Mouse (Mus musculus) thymus, adult 2 months (tissue): ENCODE measurements at regions not wholly inside any gene's neighbourhood (a gene's known extent, or its start where the extent isn't known, plus 50 kb on each side); places are given as distances from the start of the nearest gene placed in this dataset.

ENCODE experiments used
- DNase-seq: peaks from one replicate; pipeline ENCODE4 v3.0.0; 2021
- H3K27ac ChIP-seq: fragments of 200-500 bp; 2 replicates; pipeline ENCODE4 v1.5.1; 2012; ENCODE audit warnings: low read length, control low read depth; ENCODE audit not compliant: control insufficient read depth, insufficient read depth
- H3K27me3 ChIP-seq: fragments of 200-500 bp; 2 replicates; pipeline ENCODE4 v1.6.1; 2012; ENCODE audit warnings: mild to moderate bottlenecking, low read length, moderate library complexity, mixed read lengths; ENCODE audit not compliant: control insufficient read depth, insufficient read depth
- H3K36me3 ChIP-seq: fragments of 200-500 bp; 2 replicates; pipeline ENCODE4 v1.6.1; 2012; ENCODE audit warnings: mild to moderate bottlenecking, low read length, moderate library complexity; ENCODE audit not compliant: control insufficient read depth, insufficient read depth
- H3K4me1 ChIP-seq: fragments of 200-500 bp; replicated peaks from 2 replicates; pipeline ENCODE4 v1.6.1; 2012; ENCODE audit warnings: low read length; ENCODE audit not compliant: control insufficient read depth, insufficient read depth
- H3K4me3 ChIP-seq: fragments of 200-500 bp; 2 replicates; pipeline ENCODE4 v1.5.1; 2012; ENCODE audit warnings: mild to moderate bottlenecking, low read length, control low read depth, moderate library complexity; ENCODE audit not compliant: control insufficient read depth, insufficient read depth
- CTCF ChIP-seq: fragments of 200-500 bp; IDR thresholded peaks from 2 replicates; pipeline ENCODE4 v1.5.1; 2012; ENCODE audit warnings: mild to moderate bottlenecking, control low read depth, low read length, moderate library complexity, borderline replicate concordance; ENCODE audit not compliant: control insufficient read depth, poor library complexity, insufficient read depth; ENCODE audit errors: extremely low read depth
- POLR2A ChIP-seq: fragments of 200-500 bp; IDR thresholded peaks from 2 replicates; pipeline ENCODE4 v1.6.1; 2012; ENCODE audit warnings: mild to moderate bottlenecking, low read length, control low read depth, moderate library complexity; ENCODE audit not compliant: control insufficient read depth, poor library complexity, insufficient read depth; ENCODE audit errors: extremely low read depth
- WGBS: fragments of 180-500 bp; shearing (Covaris S2); methylation state at CpG from one replicate; pipeline ENCODE4 v1.1.7; 2018; 5-methylcytosine and 5-hydroxymethylcytosine counted together

DNA sequence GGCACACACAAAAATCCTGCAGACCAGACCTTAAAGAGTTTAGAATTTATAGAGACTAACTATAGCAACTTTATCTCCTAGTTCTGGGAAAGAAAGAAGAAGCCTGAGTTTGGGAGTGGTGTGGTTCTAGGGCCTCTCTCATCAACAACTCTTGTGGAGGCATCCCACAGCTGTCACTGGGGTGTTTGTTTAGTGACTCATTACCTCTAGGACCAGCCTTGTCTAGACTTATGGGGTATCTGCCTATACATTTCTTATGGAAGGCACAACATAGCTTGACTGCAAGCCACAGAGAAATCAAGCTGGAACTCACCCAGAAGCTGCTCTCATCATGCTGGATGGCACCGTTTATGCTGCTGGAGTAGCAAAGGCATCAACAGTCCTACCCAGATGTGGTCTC is 171.9 kb upstream of the Spaca1 start:
- H3K36me3 ChIP-seq = no peaks in the 10 kb centered on the region
- 100% methylated on average over 1 of the region's 1 CpGs for WGBS
- no peak overlapping the region for H3K27ac ChIP-seq
- no peak overlapping the region for H3K4me3 ChIP-seq
- no peaks in the 10 kb centered on the region for H3K27me3 ChIP-seq
- no peak for DNase-seq
- no peaks in the 10 kb centered on the region for H3K4me1 ChIP-seq
- TF ChIP-seq CTCF (no peak), POLR2A (no peak)

DNA sequence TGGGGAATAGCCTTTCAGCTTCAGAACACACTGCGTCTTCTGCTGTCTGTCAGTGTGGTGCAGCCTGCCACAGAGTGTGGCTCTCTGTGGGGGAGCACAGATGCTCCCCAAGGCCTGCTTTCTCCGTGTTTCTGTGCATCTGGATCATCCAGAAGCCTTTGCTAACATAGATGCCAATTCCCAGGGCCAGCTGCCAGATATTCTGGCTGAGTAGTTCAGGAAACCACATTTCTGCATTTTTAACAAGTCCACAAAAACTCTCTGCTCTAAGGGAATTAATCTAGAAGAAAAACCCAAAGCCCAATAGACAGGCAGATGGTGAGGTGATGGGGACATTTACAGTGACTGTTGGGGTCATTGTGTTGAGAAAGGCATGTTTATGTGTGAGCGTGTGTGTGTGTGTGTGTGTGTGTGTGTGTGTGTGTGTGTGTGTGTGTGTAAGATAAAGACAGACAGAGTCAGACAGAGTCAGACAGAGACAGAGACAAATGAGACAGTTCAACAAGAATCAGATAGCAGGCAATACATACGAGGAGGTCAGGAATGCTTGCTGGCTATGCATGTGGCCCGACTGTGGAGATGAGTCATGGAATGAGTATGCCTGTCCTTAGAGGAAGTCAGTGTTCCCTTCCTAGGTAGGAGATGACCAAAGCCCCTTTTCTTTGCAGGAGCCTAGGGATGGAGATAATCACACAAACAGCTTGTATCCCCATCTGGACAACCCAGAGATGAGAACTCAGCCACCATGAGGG is 176.3 kb upstream of the Spaca1 start:
- H3K27me3 ChIP-seq = no peaks in the 10 kb centered on the region
- no peaks in the 10 kb centered on the region for H3K36me3 ChIP-seq
- H3K4me3 ChIP-seq = no peak overlapping the region
- 80% methylated on average over 5 of the region's 5 CpGs for WGBS
- H3K27ac ChIP-seq = no peak overlapping the region
- TF ChIP-seq CTCF (no peak), POLR2A (no peak)
- H3K4me1 ChIP-seq = no peaks in the 10 kb centered on the region
- no peak for DNase-seq

DNA sequence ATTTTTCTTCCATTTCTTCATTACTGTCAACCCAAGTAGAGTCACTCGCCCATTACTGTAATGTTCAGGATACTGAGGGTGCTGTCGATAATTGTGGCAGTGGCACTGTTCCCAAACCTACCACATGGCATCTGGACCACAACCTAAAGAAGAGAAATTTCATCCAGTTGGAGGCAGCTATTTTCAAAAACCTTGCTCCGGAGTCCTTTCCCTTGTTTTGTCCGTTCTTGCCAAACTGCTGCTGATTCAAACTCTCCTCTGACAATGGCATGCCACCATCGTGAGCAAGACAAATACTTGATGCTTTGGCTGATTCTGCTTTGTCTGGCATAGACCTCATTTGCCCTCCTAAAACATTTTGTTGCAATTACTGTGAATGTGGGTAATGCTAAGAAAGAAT is 176.9 kb upstream of the Spaca1 start:
- Histone ChIP-seq H3K27me3 (no peaks in the 10 kb centered on the region), H3K27ac (no peak overlapping the region), H3K4me1 (no peaks in the 10 kb centered on the region), H3K4me3 (no peak overlapping the region), H3K36me3 (no peaks in the 10 kb centered on the region)
- no peak for DNase-seq
- no peak for TF ChIP-seq CTCF
- no peak for TF ChIP-seq POLR2A
- 96% methylated on average over 5 of the region's 5 CpGs for WGBS

DNA sequence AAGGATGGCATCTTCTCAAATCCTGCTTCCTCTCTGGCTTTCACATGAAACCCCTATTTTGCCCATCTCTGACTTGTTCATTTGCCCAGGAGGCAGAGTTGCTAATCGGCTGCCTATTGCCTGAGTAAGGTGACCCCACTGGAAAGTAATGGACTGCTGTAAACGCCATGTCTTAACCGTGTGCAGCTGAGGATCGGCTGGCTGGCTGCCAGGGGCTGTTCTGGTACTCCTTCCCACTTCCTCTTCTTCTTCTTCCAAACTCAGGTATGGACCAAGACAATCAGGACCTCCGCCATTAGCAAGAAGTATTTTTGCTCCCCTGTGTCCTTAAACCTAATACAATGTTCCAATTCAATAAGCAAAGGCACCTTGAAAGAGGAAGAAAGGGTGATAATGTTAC is 177.6 kb upstream of the Spaca1 start:
- Histone ChIP-seq H3K4me1 (no peaks in the 10 kb centered on the region), H3K36me3 (no peaks in the 10 kb centered on the region), H3K27me3 (no peaks in the 10 kb centered on the region), H3K27ac (no peak overlapping the region), H3K4me3 (no peak overlapping the region)
- 86% methylated on average over 5 of the region's 5 CpGs for WGBS
- no peak for DNase-seq
- TF ChIP-seq POLR2A (no peak), CTCF (no peak)

DNA sequence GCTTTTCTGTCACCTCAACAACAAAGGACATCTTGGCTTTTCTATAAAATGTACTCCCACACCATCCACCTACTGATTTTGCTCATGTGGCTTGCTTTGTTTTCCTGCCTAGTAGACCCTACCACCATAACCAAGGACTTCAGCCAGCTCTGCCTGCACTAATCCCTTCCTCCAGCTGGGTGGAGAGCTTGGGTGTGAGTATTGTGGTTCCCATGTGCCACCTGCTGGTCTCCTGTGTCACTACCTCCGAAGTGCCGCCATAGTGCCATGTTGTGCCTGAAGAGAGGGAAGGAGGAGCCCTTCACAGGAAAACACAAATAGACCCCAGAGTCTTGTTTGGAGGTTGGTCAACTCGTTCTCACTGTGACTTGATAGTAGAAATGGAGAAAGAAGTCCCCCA is 181.3 kb upstream of the Spaca1 start:
- Histone ChIP-seq H3K27me3 (no peaks in the 10 kb centered on the region), H3K4me1 (no peaks in the 10 kb centered on the region), H3K27ac (no peak overlapping the region), H3K4me3 (no peak overlapping the region), H3K36me3 (no peaks in the 10 kb centered on the region)
- peak; percentile 39 for DNase-seq
- TF ChIP-seq CTCF = no peak
- no peak for TF ChIP-seq POLR2A
- WGBS = 9% methylated on average over 3 of the region's 3 CpGs

DNA sequence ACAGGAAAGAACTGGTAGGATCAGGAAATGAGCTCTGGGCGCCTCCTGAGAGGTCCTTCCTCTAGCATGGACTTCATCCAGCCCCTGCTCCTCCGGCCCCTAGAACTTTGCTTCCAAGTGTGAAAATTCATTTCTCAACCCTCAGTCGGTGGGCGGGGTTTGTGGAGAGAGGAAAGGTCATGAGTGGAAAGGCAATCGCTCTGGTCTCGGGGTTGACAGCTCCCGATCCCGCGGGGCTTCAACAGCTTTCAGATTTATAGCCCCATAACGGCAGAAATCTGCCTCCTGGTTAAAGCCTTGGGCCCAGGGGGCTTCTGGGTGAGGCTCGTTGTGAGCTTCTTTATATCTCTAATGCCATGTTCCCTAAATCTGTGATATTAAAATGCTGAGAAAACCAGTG is 184.2 kb upstream of the Spaca1 start:
- Histone ChIP-seq H3K4me1 (no peaks in the 10 kb centered on the region), H3K4me3 (no peak overlapping the region), H3K36me3 (no peaks in the 10 kb centered on the region), H3K27ac (no peak overlapping the region), H3K27me3 (no peaks in the 10 kb centered on the region)
- DNase-seq = no peak
- no peak for TF ChIP-seq CTCF
- TF ChIP-seq POLR2A = no peak
- WGBS = 80% methylated on average over 11 of the region's 11 CpGs

DNA sequence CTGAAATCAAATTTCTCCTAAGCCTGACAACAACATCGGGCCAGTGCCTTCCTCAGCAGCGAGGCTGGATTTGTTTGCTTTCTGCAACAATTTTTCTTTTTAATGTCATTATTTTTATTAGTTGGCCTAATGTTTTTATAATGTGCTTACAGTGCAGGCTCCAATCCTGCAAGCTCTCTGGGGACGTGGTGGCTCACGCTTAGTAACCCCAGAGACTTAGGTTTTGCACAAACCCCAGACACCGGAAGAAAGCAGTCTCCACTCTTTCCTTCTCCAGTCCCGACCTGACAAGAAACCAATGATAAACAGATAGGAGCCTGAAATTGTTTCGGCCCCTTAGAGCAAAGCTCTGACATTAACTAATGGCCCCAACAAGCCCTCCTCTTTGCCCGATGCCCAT is 184.7 kb upstream of the Spaca1 start:
- DNase-seq = no peak
- 90% methylated on average over 8 of the region's 8 CpGs for WGBS
- Histone ChIP-seq H3K27ac (no peak overlapping the region), H3K27me3 (no peaks in the 10 kb centered on the region), H3K4me1 (no peaks in the 10 kb centered on the region), H3K4me3 (no peak overlapping the region), H3K36me3 (no peaks in the 10 kb centered on the region)
- no peak for TF ChIP-seq POLR2A
- TF ChIP-seq CTCF = no peak
